8 mouse cellular contexts compared by ENCODE assay signal in the genomic region with DNA sequence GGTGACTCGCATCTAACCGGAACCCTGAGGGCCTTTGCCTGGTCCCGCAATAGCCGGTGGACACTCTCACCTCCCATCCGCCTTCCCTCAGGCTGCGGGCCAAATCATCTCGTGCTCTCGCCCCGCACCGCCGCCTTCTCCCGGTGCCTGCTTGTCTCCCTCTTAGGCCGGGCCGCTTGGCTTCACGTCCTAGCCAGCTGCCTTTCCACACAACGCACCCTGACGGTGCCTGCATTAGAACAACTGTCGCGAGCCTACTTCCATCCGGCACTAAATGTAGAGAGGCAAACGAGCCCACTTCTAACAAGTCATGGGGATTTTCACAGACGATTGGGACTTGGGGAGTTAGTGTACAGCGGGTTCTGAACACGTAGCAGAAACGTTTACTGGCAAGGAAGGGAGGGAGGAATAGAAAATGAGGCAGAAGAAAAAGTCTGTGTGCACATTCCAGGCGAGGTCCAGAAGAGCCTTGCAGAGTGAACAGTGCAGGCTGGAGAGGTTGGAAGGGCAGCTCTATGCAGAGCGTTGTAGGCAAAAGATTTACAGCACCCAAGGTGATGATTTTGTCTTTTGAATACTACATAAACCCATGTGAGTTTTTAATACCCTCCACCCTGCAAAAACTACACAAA. TPM values are rescaled to one million over a fixed set of nuclear protein-coding genes. Genes with fewer than 3 reads are reported as not detected.
DNase-seq lines count a peak whose midpoint lies in the region; ATAC-seq and TF ChIP-seq lines count a peak whose summit lies in the region.

No protein-coding gene starts in this region.

- peak overlapping the region; percentile 77 for H3ac ChIP-seq in C2C12 (ENCODE audit: control insufficient read depth, insufficient read length, low read depth)

- peak; percentile 16 for DNase-seq in gastrocnemius, adult 18-20 months (ENCODE audit: low spot score)
- no peak for DNase-seq in gastrocnemius, postnatal 14 days
- no peak for DNase-seq in thymus, postnatal 0 days (ENCODE audit: low spot score)
- DNase-seq in urinary bladder, postnatal 36 days (ENCODE audit: low spot score in 2 of 2) = no peak

- peaks cover 44% of the 10 kb centered on the region for H3K79me2 ChIP-seq in C2C12 (ENCODE audit: control insufficient read depth, insufficient read depth)

- peak overlapping the region; percentile 89 for H3K27ac ChIP-seq in liver, embryonic 12.5 days

- peaks cover 21% of the 10 kb centered on the region for H3K36me3 ChIP-seq in C2C12 (ENCODE audit: control insufficient read depth, insufficient read depth)
- peaks cover 15% of the 10 kb centered on the region for H3K36me3 ChIP-seq in liver, embryonic 12.5 days

- 3% methylated on average over 27 of the region's 27 CpGs for WGBS in liver, embryonic 12.5 days (ENCODE audit: insufficient replicate concordance)

- H3K27me3 ChIP-seq in C2C12 (ENCODE audit: control insufficient read depth, insufficient read depth, insufficient read length) = no peaks in the 10 kb centered on the region
- no peaks in the 10 kb centered on the region for H3K27me3 ChIP-seq in liver, embryonic 12.5 days (replicated peaks)

- peaks cover 41% of the 10 kb centered on the region for H3K79me3 ChIP-seq in C2C12 (ENCODE audit: low read depth)

- H3K9me3 ChIP-seq in liver, embryonic 12.5 days (replicated peaks) = no peaks in the 10 kb centered on the region

- ATAC-seq in erythroid progenitor cell, adult 5-6 weeks (replicated peaks; ENCODE audit: low FRiP score, poor library complexity, severe bottlenecking) = peak; percentile 69
- peak; percentile 67 for ATAC-seq in liver, embryonic 12.5 days
- ATAC-seq in monocyte, adult 5-6 weeks (replicated peaks; ENCODE audit: insufficient number of reproducible peaks, low FRiP score, low TSS enrichment, poor library complexity, severe bottlenecking) = no peak

- H3K4me3 ChIP-seq in C2C12 (ENCODE audit: insufficient read depth, poor library complexity, severe bottlenecking) = peak overlapping the region; percentile 62
- H3K4me3 ChIP-seq in liver, embryonic 12.5 days = peak overlapping the region; percentile 86

- H3K4me2 ChIP-seq in liver, embryonic 12.5 days = peak overlapping the region; percentile 99

- TF ChIP-seq CTCF in C2C12 (IDR thresholded peaks at IDR 0.05; ENCODE audit: control insufficient read depth, insufficient read depth, insufficient read length) = no peak

- H3K9ac ChIP-seq in liver, embryonic 12.5 days = peak overlapping the region; percentile 90

- H3K4me1 ChIP-seq in liver, embryonic 12.5 days = peaks cover 43% of the 10 kb centered on the region

- intact Hi-C loops in gastrocnemius, postnatal 14 days (cut with DNase I; ENCODE audit: low total_unique reads) = no loop called here

TF ChIP-seq in C2C12, 6 proteins besides CTCF, POLR2A, EP300 and RAD21:
- TF ChIP-seq FOSL1 (IDR thresholded peaks at IDR 0.05; ENCODE audit: insufficient read depth, low read length, poor library complexity, severe bottlenecking) (no peak), USF1 (IDR thresholded peaks at IDR 0.05; ENCODE audit: low read depth) (no peak), MYOD1 (IDR thresholded peaks at IDR 0.05; ENCODE audit: control insufficient read depth, insufficient read length, low read depth) (no peak), MAX (IDR thresholded peaks at IDR 0.05) (no peak), CEBPB (IDR thresholded peaks at IDR 0.05; ENCODE audit: low read depth) (no peak), MYOG (IDR thresholded peaks at IDR 0.05; ENCODE audit: control insufficient read depth, extremely low read depth, insufficient read length) (no peak)

RNA-seq across cellular contexts. Expression of gene Ctps, which starts 0.5 kb away (rescaled TPM):
- total RNA-seq in gastrocnemius, adult 18-20 months (2021) = 10 to 100 TPM; 11.3 to 15.1 TPM
- total RNA-seq in gastrocnemius, postnatal 14 days (2021) = 10 to 100 TPM; 13.4 to 20.4 TPM
- polyA plus RNA-seq in C2C12 (2012; fragmentation: generic; extraction: Trizol) = 76.3 TPM
- 18.9 and 22.7 TPM in 2 replicates for total RNA-seq in erythroid progenitor cell, adult 5-6 weeks (2015; ENCODE audit: low replicate concordance)
- 19.4 and 30.8 TPM in 2 replicates for total RNA-seq in erythroid progenitor cell, adult 5-6 weeks (2017; ENCODE audit: low replicate concordance)
- polyA plus RNA-seq in liver, embryonic 12.5 days (2016; fragmentation: Nextera tagmentation; extraction: Ambion mirVana) = 75.0 and 75.8 TPM in 2 replicates
- total RNA-seq in monocyte, adult 5-6 weeks (2017) = 2.9 to 8.2 TPM (median 6.6 TPM) in 3 replicates
- polyA plus RNA-seq in thymus, postnatal 0 days (2015; fragmentation: Nextera tagmentation; extraction: Ambion mirVana) = 61.6 and 63.5 TPM in 2 replicates

RNA-seq across cellular contexts. Expression of gene Gm8439, which starts 18.0 kb away (rescaled TPM):
- not detected for total RNA-seq in gastrocnemius, adult 18-20 months (2021)
- total RNA-seq in gastrocnemius, postnatal 14 days (2021) = not detected
- polyA plus RNA-seq in C2C12 (2012; fragmentation: generic; extraction: Trizol) = not detected
- total RNA-seq in erythroid progenitor cell, adult 5-6 weeks (2015; ENCODE audit: low replicate concordance) = not detected in 2 replicates
- total RNA-seq in erythroid progenitor cell, adult 5-6 weeks (2017; ENCODE audit: low replicate concordance) = not detected in 2 replicates
- polyA plus RNA-seq in liver, embryonic 12.5 days (2016; fragmentation: Nextera tagmentation; extraction: Ambion mirVana) = not detected in 2 replicates
- not detected in 3 replicates for total RNA-seq in monocyte, adult 5-6 weeks (2017)
- not detected in 2 replicates for polyA plus RNA-seq in thymus, postnatal 0 days (2015; fragmentation: Nextera tagmentation; extraction: Ambion mirVana)

RNA-seq across cellular contexts. Expression of gene Slfnl1, which starts 38.5 kb away (rescaled TPM):
- total RNA-seq in gastrocnemius, adult 18-20 months (2021) = under 1 TPM in 1 of 2 experiments, not detected in 1; 0.25 TPM
- not detected for total RNA-seq in gastrocnemius, postnatal 14 days (2021)
- polyA plus RNA-seq in C2C12 (2012; fragmentation: generic; extraction: Trizol) = 0.02 TPM
- not detected in 2 replicates for total RNA-seq in erythroid progenitor cell, adult 5-6 weeks (2015; ENCODE audit: low replicate concordance)
- not detected in 2 replicates for total RNA-seq in erythroid progenitor cell, adult 5-6 weeks (2017; ENCODE audit: low replicate concordance)
- polyA plus RNA-seq in liver, embryonic 12.5 days (2016; fragmentation: Nextera tagmentation; extraction: Ambion mirVana) = not detected in 2 replicates
- total RNA-seq in monocyte, adult 5-6 weeks (2017) = 0.95 TPM in 1 of 3 replicates, not detected in the others
- not detected in 2 replicates for polyA plus RNA-seq in thymus, postnatal 0 days (2015; fragmentation: Nextera tagmentation; extraction: Ambion mirVana)
